Mouse (Mus musculus): Measurements from ENCODE around the gene Hbb-bs. TPM values are rescaled to one million over a fixed set of nuclear protein-coding genes. Genes with fewer than 3 reads are reported as not detected.
"Not testable (repeated sequence)": the region's sequence is repeated elsewhere in the genome, so short reads cannot be mapped to it uniquely, and the experiment has no call there.

The Hbb-bs gene
- polyA plus RNA-seq, 1 experiment from 2014 or later, result 70,723 TPM

DNA sequence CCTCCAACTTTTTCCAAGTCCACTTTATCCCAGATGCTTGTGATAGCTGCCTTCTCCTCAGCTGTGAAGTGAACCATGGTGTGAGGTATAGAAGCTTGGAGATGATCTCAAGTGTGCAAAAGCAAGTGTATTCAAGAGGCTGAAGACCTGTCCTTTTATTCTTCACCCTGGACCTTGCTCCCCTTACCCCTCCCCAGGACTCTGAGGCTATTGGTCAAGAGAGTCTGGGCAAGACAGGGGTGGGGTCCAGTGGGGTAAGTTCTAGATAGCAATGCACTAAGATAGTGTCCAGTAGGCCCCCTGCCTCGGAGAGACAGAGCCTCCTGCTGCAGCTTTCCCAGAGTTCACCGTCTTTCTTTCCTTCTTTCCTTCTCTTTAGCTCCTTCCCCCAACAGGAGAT lies 15.1 kb upstream of the Hbb-bs start, which contains the start of gene Hbb-bh1:
Gene Hbb-bh1, minus strand, starts transcription at position 131 of the 400 bp plus-strand sequence.
- Histone ChIP-seq H3K36me3 (no peaks in the 10 kb centered on the region), H3K27me3 (replicated peaks) (no peaks in the 10 kb centered on the region), H3K9ac (peak within 1 kb of the TSS; percentile 45), H3K4me3 (no peak within 1 kb of the TSS), H3K4me1 (peaks cover 50% of the 10 kb centered on the region), H3K9me3 (replicated peaks) (no peaks in the 10 kb centered on the region), H3K4me2 (peak within 1 kb of the TSS; percentile 27), H3K27ac (peak within 1 kb of the TSS; percentile 74)
- ATAC-seq, result peak; percentile 57
- WGBS (ENCODE audit: insufficient replicate concordance), result 38% methylated on average over 2 of the region's 2 CpGs

DNA sequence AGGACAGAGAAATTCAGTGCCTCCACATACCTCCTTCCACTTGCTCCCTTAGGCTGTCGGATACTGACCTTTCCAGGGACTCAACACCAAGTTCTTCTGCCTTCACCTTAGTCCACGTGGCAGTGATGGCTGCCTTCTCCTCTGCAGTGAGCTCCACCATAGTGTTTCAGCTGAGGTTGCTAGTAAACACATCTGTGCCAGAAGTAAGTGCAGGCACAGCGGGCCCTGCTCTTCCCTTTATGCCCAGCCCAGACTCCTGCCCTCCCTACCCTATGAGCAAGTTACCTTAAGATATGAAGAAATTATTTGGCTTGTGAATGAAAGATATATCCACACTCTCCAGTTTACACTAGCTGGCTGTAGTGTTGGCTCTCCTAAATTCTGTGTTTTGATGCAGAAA lies 12.4 kb upstream of the Hbb-bs start, which contains the start of gene Hbb-bh2:
Gene Hbb-bh2, minus strand, starts transcription at position 253 of the 400 bp plus-strand sequence.
- peak; percentile 31 for ATAC-seq
- WGBS (ENCODE audit: insufficient replicate concordance), result 61% methylated on average over 3 of the region's 3 CpGs
- H3K4me1 ChIP-seq, result peaks cover 44% of the 10 kb centered on the region
- peak within 1 kb of the TSS; percentile 36 for H3K9ac ChIP-seq
- no peaks in the 10 kb centered on the region for H3K27me3 ChIP-seq (replicated peaks)
- H3K4me3 ChIP-seq, result no peak within 1 kb of the TSS
- H3K4me2 ChIP-seq, result peak within 1 kb of the TSS; percentile 21
- H3K27ac ChIP-seq, result peak within 1 kb of the TSS; percentile 84
- H3K36me3 ChIP-seq, result no peaks in the 10 kb centered on the region
- H3K9me3 ChIP-seq (replicated peaks), result no peaks in the 10 kb centered on the region

DNA sequence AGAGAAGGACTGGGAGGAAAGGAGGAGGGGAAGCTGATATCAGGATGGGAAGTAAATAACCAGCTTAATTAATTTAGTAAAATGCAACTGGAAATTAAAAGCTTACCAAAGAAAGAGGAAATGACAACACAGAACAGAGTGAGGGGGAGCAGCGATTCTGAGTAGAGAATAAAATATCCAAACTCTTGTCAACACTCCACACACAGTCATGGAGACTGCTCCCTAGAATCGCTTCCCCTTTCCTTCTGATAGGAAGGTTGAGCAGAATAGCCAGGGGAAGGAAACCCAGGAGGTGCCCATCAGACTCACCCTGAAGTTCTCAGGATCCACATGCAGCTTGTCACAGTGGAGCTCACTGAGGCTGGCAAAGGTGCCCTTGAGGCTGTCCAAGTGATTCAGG lies 757 bp downstream of the Hbb-bs start:
- H3K9me3 ChIP-seq (replicated peaks); H3K27me3 ChIP-seq (replicated peaks); H3K9ac ChIP-seq; H3K27ac ChIP-seq; ATAC-seq; H3K4me3 ChIP-seq; H3K36me3 ChIP-seq; H3K4me2 ChIP-seq: not testable (repeated sequence)
- WGBS (ENCODE audit: insufficient replicate concordance), result no CpG with 5 or more reads among the region's 2 CpGs
- H3K4me1 ChIP-seq, result peaks cover 48% of the 10 kb centered on the region

DNA sequence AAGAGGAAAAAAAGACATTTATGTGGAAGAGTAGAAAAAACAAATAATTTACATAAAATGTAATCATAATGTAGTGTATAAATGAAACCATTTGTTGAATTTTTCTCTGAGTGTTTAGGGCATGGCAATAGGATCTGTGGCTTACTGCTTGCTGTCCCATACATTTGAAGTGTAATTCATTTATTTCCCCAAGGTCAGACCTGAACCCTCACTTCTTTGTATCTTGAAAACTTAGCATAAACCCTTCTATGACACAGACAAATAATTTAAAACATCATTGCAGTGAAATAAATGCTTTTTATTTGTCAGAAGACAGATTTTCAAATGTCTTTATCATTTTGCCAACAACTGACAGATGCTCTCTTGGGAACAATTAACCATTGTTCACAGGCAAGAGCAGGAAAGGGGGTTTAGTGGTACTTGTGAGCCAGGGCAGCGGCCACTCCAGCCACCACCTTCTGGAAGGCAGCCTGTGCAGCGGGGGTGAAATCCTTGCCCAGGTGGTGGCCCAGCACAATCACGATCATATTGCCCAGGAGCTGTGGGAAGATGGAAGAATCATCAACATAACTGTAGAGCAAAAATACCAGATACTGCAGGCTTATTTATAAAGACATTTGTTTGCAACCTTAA lies 1.5 kb downstream of the Hbb-bs start:
- Histone ChIP-seq H3K27me3 (replicated peaks) (no peaks in the 10 kb centered on the region), H3K36me3 (no peaks in the 10 kb centered on the region), H3K4me3 (peak overlapping the region; percentile 53), H3K9me3 (replicated peaks) (no peaks in the 10 kb centered on the region), H3K4me2 (peak overlapping the region; percentile 54), H3K4me1 (peaks cover 48% of the 10 kb centered on the region), H3K9ac (peak overlapping the region; percentile 71), H3K27ac (peak overlapping the region; percentile 99)
- 47% methylated on average over 3 of the region's 3 CpGs for WGBS (ENCODE audit: insufficient replicate concordance)
- ATAC-seq, result peak; percentile 72

DNA sequence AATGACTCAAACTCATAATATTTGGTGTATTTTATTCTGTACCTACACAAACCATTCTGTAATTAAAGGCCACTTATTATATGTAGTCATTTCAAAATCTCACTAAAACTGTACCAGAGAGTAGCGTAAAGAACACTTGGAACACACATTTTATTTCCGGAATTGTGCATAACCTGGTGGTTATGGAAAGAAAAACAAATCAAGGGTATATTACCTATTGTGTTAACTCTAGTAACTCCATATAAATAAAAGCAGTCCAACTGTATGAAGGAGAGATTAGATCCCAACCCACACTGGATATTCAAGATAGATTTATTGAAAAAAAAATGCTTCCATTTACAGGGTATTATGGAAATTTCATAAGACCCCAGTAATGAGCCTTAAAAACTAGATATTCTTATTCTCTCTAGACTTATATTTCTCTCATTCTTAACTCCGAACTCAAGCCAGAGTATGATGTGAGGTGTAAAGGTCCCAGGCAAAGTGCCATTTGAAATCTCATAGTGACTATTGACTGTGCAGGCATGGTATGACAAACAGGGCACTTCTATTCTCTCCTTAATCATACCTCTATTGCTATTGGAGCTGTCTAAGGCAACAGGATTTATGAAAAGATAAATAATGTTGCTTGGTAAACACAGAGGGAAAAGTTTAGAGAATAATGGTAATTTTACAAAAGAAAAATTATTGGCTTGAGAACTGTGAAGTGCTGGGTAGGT lies 2.2 kb downstream of the Hbb-bs start:
- Histone ChIP-seq H3K9ac (0 out of 2 replicates have a peak overlapping the region, but pooled peaks have one; percentile 24), H3K4me2 (peak overlapping the region; percentile 61), H3K36me3 (no peaks in the 10 kb centered on the region), H3K27ac (peak overlapping the region; percentile 99), H3K27me3 (replicated peaks) (no peaks in the 10 kb centered on the region), H3K4me3 (peak overlapping the region; percentile 41), H3K9me3 (replicated peaks) (no peaks in the 10 kb centered on the region), H3K4me1 (peaks cover 44% of the 10 kb centered on the region)
- ATAC-seq, result peak; percentile 83
- 73% methylated on average over 3 of the region's 3 CpGs for WGBS (ENCODE audit: insufficient replicate concordance)

DNA sequence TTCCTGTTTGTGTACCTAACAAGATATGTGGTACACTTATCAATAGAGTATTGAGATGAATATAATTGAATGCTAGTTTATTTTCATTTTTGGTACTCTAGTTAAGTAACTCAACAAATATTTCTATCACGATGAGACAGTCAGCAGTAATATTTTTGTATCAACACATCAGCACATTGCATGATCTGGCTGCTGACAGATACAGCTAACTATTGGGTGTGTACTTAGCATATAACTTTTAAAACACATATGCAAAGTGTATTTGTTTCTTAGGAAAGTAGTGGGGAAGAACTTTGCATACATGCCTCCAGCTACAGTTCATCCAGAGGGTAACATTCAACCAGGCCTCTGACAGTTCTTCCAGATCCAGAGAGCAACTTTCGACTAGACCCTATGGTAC lies 3.3 kb downstream of the Hbb-bs start:
- peak overlapping the region; percentile 99 for H3K27ac ChIP-seq
- WGBS (ENCODE audit: insufficient replicate concordance), result 60% methylated on average over 2 of the region's 2 CpGs
- H3K4me2 ChIP-seq, result peak overlapping the region; percentile 61
- no peak for ATAC-seq
- peaks cover 34% of the 10 kb centered on the region for H3K4me1 ChIP-seq
- H3K27me3 ChIP-seq (replicated peaks), result no peaks in the 10 kb centered on the region
- H3K4me3 ChIP-seq, result peak overlapping the region; percentile 41
- no peaks in the 10 kb centered on the region for H3K36me3 ChIP-seq
- peak overlapping the region; percentile 70 for H3K9ac ChIP-seq
- H3K9me3 ChIP-seq (replicated peaks), result no peaks in the 10 kb centered on the region

DNA sequence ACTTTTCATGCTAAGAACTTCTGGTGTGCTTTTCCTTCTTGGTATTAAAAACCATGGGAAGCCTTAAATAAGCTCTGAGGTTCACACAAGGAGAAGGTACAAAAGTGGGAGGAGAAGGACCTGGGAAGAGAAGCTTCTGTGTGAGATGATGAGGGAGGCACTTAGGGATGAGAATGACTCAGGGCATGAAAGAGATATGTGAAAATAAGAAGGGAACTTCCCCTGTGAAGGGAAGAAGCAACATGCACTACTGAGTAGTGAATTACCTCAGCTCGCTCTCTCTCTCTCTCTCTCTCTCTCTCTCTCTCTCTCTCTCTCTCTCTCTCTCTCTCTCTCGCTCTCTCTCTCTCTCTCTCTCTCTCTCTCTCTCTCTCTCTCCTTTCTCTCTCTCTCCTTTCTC lies 12.8 kb downstream of the Hbb-bs start:
- H3K4me3 ChIP-seq, result peak overlapping the region; percentile 41
- H3K9me3 ChIP-seq (replicated peaks); ATAC-seq; H3K36me3 ChIP-seq; H3K27me3 ChIP-seq (replicated peaks): not testable (repeated sequence)
- H3K27ac ChIP-seq, result peak overlapping the region; percentile 96
- no CpG with 5 or more reads among the region's 2 CpGs for WGBS (ENCODE audit: insufficient replicate concordance)
- peaks cover 24% of the 10 kb centered on the region for H3K4me1 ChIP-seq
- peak overlapping the region; percentile 67 for H3K4me2 ChIP-seq
- H3K9ac ChIP-seq, result peak overlapping the region; percentile 78

DNA sequence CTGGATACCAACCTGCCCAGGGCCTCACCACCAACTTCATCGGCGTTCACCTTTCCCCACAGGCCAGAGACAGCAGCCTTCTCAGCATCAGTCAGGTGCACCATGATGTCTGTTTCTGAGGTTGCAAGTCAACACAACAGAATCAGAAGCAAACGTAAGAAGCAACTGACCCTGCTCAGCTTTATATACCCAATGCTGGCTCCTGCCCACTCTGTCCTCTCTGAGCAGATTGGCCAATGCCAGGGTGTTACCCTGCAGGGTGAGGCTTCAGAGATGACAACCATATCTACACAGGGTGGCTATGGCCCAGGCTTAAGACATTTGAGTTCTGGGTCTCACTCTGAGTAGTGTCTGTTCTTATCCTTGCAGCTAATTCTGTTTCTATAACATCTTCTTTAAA lies 14.1 kb downstream of the Hbb-bs start, which contains the start of gene Hbb-bt:
Gene Hbb-bt, minus strand, starts transcription at position 231 of the 400 bp plus-strand sequence.
- no peaks in the 10 kb centered on the region for H3K36me3 ChIP-seq
- H3K4me2 ChIP-seq, result peak within 1 kb of the TSS; percentile 67
- H3K9ac ChIP-seq, result peak within 1 kb of the TSS; percentile 78
- H3K27ac ChIP-seq, result peak within 1 kb of the TSS; percentile 96
- 47% methylated on average over 3 of the region's 3 CpGs for WGBS (ENCODE audit: insufficient replicate concordance)
- H3K9me3 ChIP-seq (replicated peaks), result no peaks in the 10 kb centered on the region
- peak within 1 kb of the TSS; percentile 58 for H3K4me3 ChIP-seq
- peaks cover 37% of the 10 kb centered on the region for H3K4me1 ChIP-seq
- peak; percentile 83 for ATAC-seq
- no peaks in the 10 kb centered on the region for H3K27me3 ChIP-seq (replicated peaks)

DNA sequence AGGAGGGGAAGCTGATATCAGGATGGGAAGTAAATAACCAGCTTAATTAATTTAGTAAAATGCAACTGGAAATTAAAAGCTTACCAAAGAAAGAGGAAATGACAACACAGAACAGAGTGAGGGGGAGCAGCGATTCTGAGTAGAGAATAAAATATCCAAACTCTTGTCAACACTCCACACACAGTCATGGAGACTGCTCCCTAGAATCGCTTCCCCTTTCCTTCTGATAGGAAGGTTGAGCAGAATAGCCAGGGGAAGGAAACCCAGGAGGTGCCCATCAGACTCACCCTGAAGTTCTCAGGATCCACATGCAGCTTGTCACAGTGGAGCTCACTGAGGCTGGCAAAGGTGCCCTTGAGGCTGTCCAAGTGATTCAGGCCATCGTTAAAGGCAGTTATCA lies 14.7 kb downstream of the Hbb-bs start:
- not testable (repeated sequence) for H3K4me2 ChIP-seq; H3K36me3 ChIP-seq; H3K27me3 ChIP-seq (replicated peaks); ATAC-seq; H3K9me3 ChIP-seq (replicated peaks); H3K27ac ChIP-seq; H3K9ac ChIP-seq
- peaks cover 40% of the 10 kb centered on the region for H3K4me1 ChIP-seq
- peak overlapping the region; percentile 58 for H3K4me3 ChIP-seq
- no CpG with 5 or more reads among the region's 3 CpGs for WGBS (ENCODE audit: insufficient replicate concordance)

DNA sequence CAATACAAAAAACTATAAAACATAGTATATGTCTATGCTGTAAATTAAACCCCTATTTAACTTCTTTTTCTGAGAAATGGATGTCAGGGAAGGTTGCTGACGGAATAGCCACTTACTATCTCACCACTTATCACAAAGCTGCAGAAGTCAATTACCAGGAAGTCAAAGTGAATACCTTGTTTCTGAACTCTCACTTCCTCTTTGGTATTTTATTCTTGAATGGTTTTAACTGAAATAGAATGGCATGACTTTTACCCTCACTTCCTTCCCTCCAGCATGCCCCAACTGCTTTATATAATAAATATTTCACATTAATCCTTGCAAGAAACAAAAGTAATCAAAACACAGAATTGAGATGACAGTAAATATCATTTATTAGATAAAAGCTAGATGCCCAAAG lies 15.7 kb downstream of the Hbb-bs start:
- Histone ChIP-seq H3K4me2 (peak overlapping the region; percentile 63), H3K4me1 (peaks cover 50% of the 10 kb centered on the region), H3K36me3 (no peaks in the 10 kb centered on the region), H3K9ac (peak overlapping the region; percentile 78), H3K27ac (peak overlapping the region; percentile 99), H3K9me3 (replicated peaks) (no peaks in the 10 kb centered on the region), H3K4me3 (peak overlapping the region; percentile 63), H3K27me3 (replicated peaks) (no peaks in the 10 kb centered on the region)
- 9% methylated on average over 1 of the region's 1 CpGs for WGBS (ENCODE audit: insufficient replicate concordance)
- ATAC-seq, result peak; percentile 5; the same call in 1 of the 2 replicates

DNA sequence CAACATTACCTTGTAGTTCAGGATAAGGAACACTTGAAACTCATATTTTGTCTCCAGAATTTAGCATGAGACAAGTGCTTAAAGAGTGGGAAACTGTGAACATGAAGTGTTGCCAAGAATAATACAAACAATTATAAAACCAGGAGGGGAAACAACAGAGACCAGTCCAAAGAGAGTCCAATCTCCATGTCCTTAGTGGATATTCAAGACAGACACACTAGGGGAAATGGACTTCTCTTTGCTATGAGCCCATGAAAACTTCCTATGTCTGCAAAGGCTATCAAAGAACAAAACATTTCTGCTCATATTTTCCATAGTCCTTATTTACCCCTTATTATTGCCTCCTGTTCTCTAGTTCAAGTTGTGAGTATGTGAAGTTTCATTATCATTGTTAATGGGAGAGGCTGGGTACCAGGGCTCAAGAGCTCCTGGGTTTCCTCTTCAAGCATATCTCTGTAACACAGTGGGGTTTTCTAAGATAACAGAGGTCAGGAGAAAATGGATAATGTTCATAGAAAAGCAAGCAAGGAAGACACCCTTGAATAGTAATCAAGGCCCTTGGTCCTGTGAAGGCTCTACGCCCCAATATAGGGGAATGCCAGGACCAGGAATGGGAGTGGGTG lies 16.6 kb downstream of the Hbb-bs start:
- Histone ChIP-seq H3K27ac (peak overlapping the region; percentile 95), H3K9me3 (replicated peaks) (no peaks in the 10 kb centered on the region), H3K4me2 (peak overlapping the region; percentile 65), H3K27me3 (replicated peaks) (no peaks in the 10 kb centered on the region), H3K4me1 (peaks cover 57% of the 10 kb centered on the region), H3K9ac (peak overlapping the region; percentile 68), H3K4me3 (peak overlapping the region; percentile 36), H3K36me3 (no peaks in the 10 kb centered on the region)
- 8% methylated on average over 1 of the region's 1 CpGs for WGBS (ENCODE audit: insufficient replicate concordance)
- peak; percentile 73 for ATAC-seq

DNA sequence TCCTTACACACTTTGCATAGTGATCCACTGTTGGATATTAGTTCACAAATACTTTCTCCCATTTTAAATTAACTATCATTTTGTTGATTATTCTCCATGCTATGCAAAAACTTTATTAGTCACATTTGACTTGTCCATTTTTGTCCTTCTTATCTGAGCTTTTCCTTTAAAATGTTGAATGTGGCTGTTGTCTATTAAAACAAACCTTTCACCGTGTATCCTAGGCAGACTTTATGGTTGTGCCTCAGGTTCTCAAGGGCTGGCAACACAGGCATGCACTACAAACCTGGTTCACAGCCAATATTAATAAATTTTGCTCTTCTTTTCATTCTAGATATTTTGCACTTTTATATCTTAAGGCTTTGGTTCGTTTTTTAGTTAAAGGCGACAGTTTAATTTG lies 17.1 kb downstream of the Hbb-bs start:
- Histone ChIP-seq H3K4me3 (peak overlapping the region; percentile 30), H3K9ac (peak overlapping the region; percentile 68; the same call in 1 of the 2 replicates)
- 37% methylated on average over 3 of the region's 3 CpGs for WGBS (ENCODE audit: insufficient replicate concordance)

More for the DNA sequence above, 17.1 kb downstream of the Hbb-bs start:
- peak overlapping the region; percentile 95 for H3K27ac ChIP-seq
- no peaks in the 10 kb centered on the region for H3K9me3 ChIP-seq (replicated peaks)
- H3K4me2 ChIP-seq, result peak overlapping the region; percentile 65
- peaks cover 52% of the 10 kb centered on the region for H3K4me1 ChIP-seq
- H3K27me3 ChIP-seq (replicated peaks), result no peaks in the 10 kb centered on the region
- H3K36me3 ChIP-seq, result no peaks in the 10 kb centered on the region
- ATAC-seq, result peak; percentile 21; the same call in 1 of the 2 replicates
